Mouse (Mus musculus): ENCODE results near the gene Idh2. TPM values are rescaled to one million over a fixed set of nuclear protein-coding genes. Genes with fewer than 3 reads are reported as not detected.

The Idh2 gene
- 3.8 and 4.1 TPM in 2 replicates for polyA plus RNA-seq (2012)

- peak within 1 kb of the TSS; percentile 82 for H3K4me3 ChIP-seq (replicated peaks)
- H3K4me1 ChIP-seq (ENCODE audit: control insufficient read depth) = peaks cover 52% of the 10 kb centered on the region
- no peaks in the 10 kb centered on the region for H3K9me3 ChIP-seq (ENCODE audit: control insufficient read depth, low read length)
- TF ChIP-seq GATA1 (IDR thresholded peaks at IDR 0.05; ENCODE audit: low read length) = no peak
- TF ChIP-seq TAL1 (IDR thresholded peaks at IDR 0.05; ENCODE audit: low read length) = no peak
- no peaks in the 10 kb centered on the region for H3K27me3 ChIP-seq (ENCODE audit: control insufficient read depth)
- no peaks in the 10 kb centered on the region for H3K36me3 ChIP-seq (ENCODE audit: control insufficient read depth)
Observed at GRCm38 (mm10) chr7:80115224-80115590, at the start of gene Idh2. Gene Idh2 (minus strand): TSS chr7:80115392.

- Histone ChIP-seq H3K27me3 (ENCODE audit: control insufficient read depth) (peaks cover 5% of the 10 kb centered on the region; the same call in 1 of the 2 replicates), H3K4me1 (ENCODE audit: control insufficient read depth) (peaks cover 55% of the 10 kb centered on the region), H3K9me3 (ENCODE audit: control insufficient read depth, low read length) (no peaks in the 10 kb centered on the region), H3K4me3 (replicated peaks) (no peak overlapping the region), H3K36me3 (ENCODE audit: control insufficient read depth) (no peaks in the 10 kb centered on the region)
- TF ChIP-seq TAL1 (IDR thresholded peaks at IDR 0.05; ENCODE audit: low read length) = no peak
- no peak for TF ChIP-seq GATA1 (IDR thresholded peaks at IDR 0.05; ENCODE audit: low read length)
Observed at GRCm38 (mm10) chr7:80160945-80161306, 45.7 kb upstream of the Idh2 start.

GRCm38 (mm10) chr7:80160293-80160944, 45.2 kb upstream of the Idh2 start:
- Histone ChIP-seq H3K36me3 (ENCODE audit: control insufficient read depth) (no peaks in the 10 kb centered on the region), H3K9me3 (ENCODE audit: control insufficient read depth, low read length) (no peaks in the 10 kb centered on the region), H3K4me3 (replicated peaks) (no peak overlapping the region), H3K4me1 (ENCODE audit: control insufficient read depth) (peaks cover 53% of the 10 kb centered on the region), H3K27me3 (ENCODE audit: control insufficient read depth) (peaks cover 5% of the 10 kb centered on the region; the same call in 1 of the 2 replicates)
- TF ChIP-seq GATA1 (IDR thresholded peaks at IDR 0.05; ENCODE audit: low read length) (no peak), TAL1 (IDR thresholded peaks at IDR 0.05; ENCODE audit: low read length) (no peak)

GRCm38 (mm10) chr7:80158496-80159268, 43.5 kb upstream of the Idh2 start:
- Histone ChIP-seq H3K4me1 (ENCODE audit: control insufficient read depth) (peaks cover 49% of the 10 kb centered on the region), H3K4me3 (replicated peaks) (no peak overlapping the region), H3K36me3 (ENCODE audit: control insufficient read depth) (no peaks in the 10 kb centered on the region), H3K27me3 (ENCODE audit: control insufficient read depth) (peaks cover 5% of the 10 kb centered on the region; the same call in 1 of the 2 replicates), H3K9me3 (ENCODE audit: control insufficient read depth, low read length) (no peaks in the 10 kb centered on the region)
- no peak for TF ChIP-seq TAL1 (IDR thresholded peaks at IDR 0.05; ENCODE audit: low read length)
- no peak for TF ChIP-seq GATA1 (IDR thresholded peaks at IDR 0.05; ENCODE audit: low read length)

- Histone ChIP-seq H3K4me3 (replicated peaks) (peak overlapping the region; percentile 45), H3K9me3 (ENCODE audit: control insufficient read depth, low read length) (peaks cover 3% of the 10 kb centered on the region), H3K27me3 (ENCODE audit: control insufficient read depth) (peaks cover 5% of the 10 kb centered on the region; the same call in 1 of the 2 replicates), H3K4me1 (ENCODE audit: control insufficient read depth) (peaks cover 56% of the 10 kb centered on the region), H3K36me3 (ENCODE audit: control insufficient read depth) (no peaks in the 10 kb centered on the region; the same call in 1 of the 2 replicates)
- TF ChIP-seq TAL1 (IDR thresholded peaks at IDR 0.05; ENCODE audit: low read length) = no peak
- no peak for TF ChIP-seq GATA1 (IDR thresholded peaks at IDR 0.05; ENCODE audit: low read length)
Observed at GRCm38 (mm10) chr7:80156711-80157227, 41.6 kb upstream of the Idh2 start.

- TF ChIP-seq TAL1 (IDR thresholded peaks at IDR 0.05; ENCODE audit: low read length) (no peak), GATA1 (IDR thresholded peaks at IDR 0.05; ENCODE audit: low read length) (no peak)
- no peaks in the 10 kb centered on the region; the same call in 1 of the 2 replicates for H3K36me3 ChIP-seq (ENCODE audit: control insufficient read depth)
- peaks cover 57% of the 10 kb centered on the region for H3K4me1 ChIP-seq (ENCODE audit: control insufficient read depth)
- H3K4me3 ChIP-seq (replicated peaks) = no peak overlapping the region
- peaks cover 3% of the 10 kb centered on the region for H3K9me3 ChIP-seq (ENCODE audit: control insufficient read depth, low read length)
- H3K27me3 ChIP-seq (ENCODE audit: control insufficient read depth) = no peaks in the 10 kb centered on the region
Observed at GRCm38 (mm10) chr7:80154689-80155088, 39.5 kb upstream of the Idh2 start.

GRCm38 (mm10) chr7:80152756-80153155, 37.6 kb upstream of the Idh2 start:
- no peak overlapping the region for H3K4me3 ChIP-seq (replicated peaks)
- TF ChIP-seq TAL1 (IDR thresholded peaks at IDR 0.05; ENCODE audit: low read length) (no peak), GATA1 (IDR thresholded peaks at IDR 0.05; ENCODE audit: low read length) (no peak)
- peaks cover 61% of the 10 kb centered on the region for H3K4me1 ChIP-seq (ENCODE audit: control insufficient read depth)
- no peaks in the 10 kb centered on the region; the same call in 1 of the 2 replicates for H3K36me3 ChIP-seq (ENCODE audit: control insufficient read depth)
- no peaks in the 10 kb centered on the region for H3K27me3 ChIP-seq (ENCODE audit: control insufficient read depth)
- peaks cover 3% of the 10 kb centered on the region for H3K9me3 ChIP-seq (ENCODE audit: control insufficient read depth, low read length)

GRCm38 (mm10) chr7:80152152-80152551, 37.0 kb upstream of the Idh2 start:
- Histone ChIP-seq H3K9me3 (ENCODE audit: control insufficient read depth, low read length) (peaks cover 3% of the 10 kb centered on the region), H3K4me3 (replicated peaks) (no peak overlapping the region), H3K27me3 (ENCODE audit: control insufficient read depth) (no peaks in the 10 kb centered on the region), H3K36me3 (ENCODE audit: control insufficient read depth) (no peaks in the 10 kb centered on the region; the same call in 1 of the 2 replicates), H3K4me1 (ENCODE audit: control insufficient read depth) (peaks cover 60% of the 10 kb centered on the region)
- TF ChIP-seq TAL1 (IDR thresholded peaks at IDR 0.05; ENCODE audit: low read length) = no peak
- TF ChIP-seq GATA1 (IDR thresholded peaks at IDR 0.05; ENCODE audit: low read length) = no peak

- H3K36me3 ChIP-seq (ENCODE audit: control insufficient read depth) = no peaks in the 10 kb centered on the region; the same call in 1 of the 2 replicates
- TF ChIP-seq TAL1 (IDR thresholded peaks at IDR 0.05; ENCODE audit: low read length) = no peak
- TF ChIP-seq GATA1 (IDR thresholded peaks at IDR 0.05; ENCODE audit: low read length) = no peak
- H3K9me3 ChIP-seq (ENCODE audit: control insufficient read depth, low read length) = peaks cover 3% of the 10 kb centered on the region
- peaks cover 65% of the 10 kb centered on the region for H3K4me1 ChIP-seq (ENCODE audit: control insufficient read depth)
- H3K27me3 ChIP-seq (ENCODE audit: control insufficient read depth) = no peaks in the 10 kb centered on the region
- no peak overlapping the region for H3K4me3 ChIP-seq (replicated peaks)
Observed at GRCm38 (mm10) chr7:80149356-80149755, 34.2 kb upstream of the Idh2 start.
